Mouse (Mus musculus) MEL (cell line): ENCODE data around the gene Cmtm3. TPM values are rescaled to one million over a fixed set of nuclear protein-coding genes. Genes with fewer than 3 reads are reported as not detected.

Experiments
- DNase-seq: peaks from one replicate; pipeline ENCODE4 v3.0.0; 2011; ENCODE audit warnings: low read depth, low spot score
- H3K27ac ChIP-seq: 2 replicates; pipeline ENCODE4 v1.5.1; 2012; ENCODE audit warnings: low read depth, mild to moderate bottlenecking, control low read depth, low read length, moderate library complexity; ENCODE audit not compliant: control insufficient read depth
- H3K27me3 ChIP-seq, 2 experiments: fragments of 150-350 bp in 1 of 2; sonication (generic) in 1 of 2; 2 replicates each; pipeline ENCODE4 v1.6.1; 2012; ENCODE audit warnings: low read length in 2 of 2, mild to moderate bottlenecking in 2 of 2, improper control_type of control experiment in 1 of 2, moderate library complexity in 1 of 2; ENCODE audit not compliant: insufficient read depth in 2 of 2, control insufficient read depth in 1 of 2
- H3K36me3 ChIP-seq, 2 experiments: 2 replicates each; pipeline ENCODE4 v1.6.1; 2012 to 2014; ENCODE audit warnings: low read length in 2 of 2, improper control_type of control experiment in 1 of 2, inconsistent platforms in 1 of 2, mild to moderate bottlenecking in 1 of 2; ENCODE audit not compliant: insufficient read depth in 2 of 2, control insufficient read depth in 1 of 2
- H3K4me1 ChIP-seq, 2 experiments: fragments of 150-350 bp in 1 of 2; sonication (generic) in 1 of 2; 2 replicates each; pipeline ENCODE4 v1.6.1; 2012; ENCODE audit warnings: low read length in 2 of 2, improper control_type of control experiment in 1 of 2, mild to moderate bottlenecking in 1 of 2; ENCODE audit not compliant: insufficient read depth in 2 of 2, control insufficient read depth in 1 of 2
- H3K4me3 ChIP-seq, 2 experiments: fragments of 150-350 bp in 1 of 2; sonication (generic) in 1 of 2; 2 replicates each; pipeline ENCODE4 v1.5.1; 2012; ENCODE audit warnings: low read depth in 2 of 2, low read length in 2 of 2, mild to moderate bottlenecking in 2 of 2, moderate library complexity in 2 of 2, control low read depth in 1 of 2, improper control_type of control experiment in 1 of 2; ENCODE audit not compliant: control insufficient read depth in 1 of 2, insufficient read depth in 1 of 2
- H3K79me2 ChIP-seq: 2 replicates; pipeline ENCODE4 v1.6.1; 2012; ENCODE audit warnings: mild to moderate bottlenecking, low read length, moderate library complexity; ENCODE audit not compliant: control insufficient read depth, poor library complexity, insufficient read depth
- H3K9ac ChIP-seq: 2 replicates; pipeline ENCODE4 v1.6.1; 2012; ENCODE audit warnings: low read depth, mild to moderate bottlenecking, control low read depth, low read length, moderate library complexity; ENCODE audit not compliant: control insufficient read depth, poor library complexity, severe bottlenecking
- H3K9me3 ChIP-seq: fragments of 150-350 bp; sonication (generic); replicated peaks from 2 replicates; pipeline ENCODE4 v1.6.1; 2012; ENCODE audit warnings: mild to moderate bottlenecking, low read length, improper control_type of control experiment, moderate library complexity; ENCODE audit not compliant: insufficient read depth
- BHLHE40 ChIP-seq: IDR thresholded peaks from 2 replicates; pipeline ENCODE4 v1.6.1; 2012; ENCODE audit warnings: low read depth, mild to moderate bottlenecking, inconsistent platforms, low read length, improper control_type of control experiment, borderline replicate concordance
- CTCF ChIP-seq, 3 experiments: IDR thresholded peaks in 2 of 3; conservative IDR thresholded peaks in 1 of 3; 2 replicates each; pipeline ENCODE4 v1.5.1; 2011 to 2012; ENCODE audit warnings: low read length in 3 of 3, low read depth in 2 of 3, mild to moderate bottlenecking in 2 of 3, improper control_type of control experiment in 1 of 3, inconsistent platforms in 1 of 3, mixed read lengths in 1 of 3, moderate library complexity in 1 of 3; ENCODE audit not compliant: control insufficient read depth in 1 of 3, insufficient read depth in 1 of 3, poor library complexity in 1 of 3, severe bottlenecking in 1 of 3
- E2F4 ChIP-seq: IDR thresholded peaks from 2 replicates; pipeline ENCODE4 v1.6.1; 2011; ENCODE audit warnings: low read depth, low read length, improper control_type of control experiment, borderline replicate concordance
- ELF1 ChIP-seq: IDR thresholded peaks from 2 replicates; pipeline ENCODE4 v1.6.1; 2014; ENCODE audit warnings: low read depth, mild to moderate bottlenecking, inconsistent platforms, low read length, improper control_type of control experiment, moderate library complexity
- ETS1 ChIP-seq: IDR thresholded peaks from 2 replicates; pipeline ENCODE4 v1.6.1; 2012; ENCODE audit warnings: low read depth, mild to moderate bottlenecking, inconsistent platforms, low read length, improper control_type of control experiment, moderate library complexity
- GATA1 ChIP-seq: IDR thresholded peaks from 2 replicates; pipeline ENCODE4 v1.6.1; 2011; ENCODE audit warnings: low read depth, low read length, improper control_type of control experiment
- HCFC1 ChIP-seq: IDR thresholded peaks from 2 replicates; pipeline ENCODE4 v1.6.1; 2012; ENCODE audit warnings: low read depth, mild to moderate bottlenecking, inconsistent platforms, low read length, improper control_type of control experiment, moderate library complexity
- KAT2A ChIP-seq: conservative IDR thresholded peaks from 2 replicates; pipeline ENCODE4 v1.6.1; 2012; ENCODE audit warnings: low read depth, low read length, improper control_type of control experiment, inconsistent platforms
- MAFK ChIP-seq: IDR thresholded peaks from 2 replicates; pipeline ENCODE4 v1.6.1; 2011; ENCODE audit warnings: low read depth, mild to moderate bottlenecking, low read length, improper control_type of control experiment, borderline replicate concordance
- MAX ChIP-seq: IDR thresholded peaks from 2 replicates; pipeline ENCODE4 v1.6.1; 2011; ENCODE audit warnings: low read length, improper control_type of control experiment
- MAZ ChIP-seq: IDR thresholded peaks from 2 replicates; pipeline ENCODE4 v1.6.1; 2012; ENCODE audit warnings: low read depth, mild to moderate bottlenecking, inconsistent platforms, low read length, improper control_type of control experiment
- MXI1 ChIP-seq: IDR thresholded peaks from 2 replicates; pipeline ENCODE4 v1.6.1; 2011; ENCODE audit warnings: mild to moderate bottlenecking, low read depth, low read length, improper control_type of control experiment
- MYB ChIP-seq: IDR thresholded peaks from 2 replicates; pipeline ENCODE4 v1.6.1; 2011; ENCODE audit warnings: mild to moderate bottlenecking, low read depth, low read length, improper control_type of control experiment
- NELFE ChIP-seq: IDR thresholded peaks from 2 replicates; pipeline ENCODE4 v1.6.1; 2011; ENCODE audit warnings: low read depth, low read length, improper control_type of control experiment
- NRF1 ChIP-seq: IDR thresholded peaks from 2 replicates; pipeline ENCODE4 v1.6.1; 2014; ENCODE audit warnings: low read depth, mild to moderate bottlenecking, inconsistent platforms, low read length, improper control_type of control experiment, moderate library complexity; ENCODE audit not compliant: poor library complexity, insufficient read depth, severe bottlenecking
- POLR2AphosphoS2 ChIP-seq: IDR thresholded peaks from 2 replicates; pipeline ENCODE4 v1.6.1; 2011; ENCODE audit warnings: low read length, improper control_type of control experiment
- POLR2AphosphoS5 ChIP-seq: IDR thresholded peaks from 2 replicates; pipeline ENCODE4 v1.6.1; 2012; ENCODE audit warnings: low read depth, borderline replicate concordance, mild to moderate bottlenecking, inconsistent platforms, low read length, moderate library complexity, mixed read lengths
- RAD21 ChIP-seq: IDR thresholded peaks from 2 replicates; pipeline ENCODE4 v1.6.1; 2011; ENCODE audit warnings: mild to moderate bottlenecking, low read depth, low read length, improper control_type of control experiment
- RCOR1 ChIP-seq: IDR thresholded peaks from 2 replicates; pipeline ENCODE4 v1.6.1; 2012; ENCODE audit warnings: low read depth, mild to moderate bottlenecking, inconsistent platforms, low read length, improper control_type of control experiment
- SMC3 ChIP-seq: IDR thresholded peaks from 2 replicates; pipeline ENCODE4 v1.6.1; 2011; ENCODE audit warnings: low read depth, low read length, improper control_type of control experiment
- TAL1 ChIP-seq: IDR thresholded peaks from 2 replicates; pipeline ENCODE4 v1.6.1; 2012; ENCODE audit warnings: mild to moderate bottlenecking, inconsistent platforms, low read length, moderate library complexity, mixed read lengths
- TBP ChIP-seq: IDR thresholded peaks from 2 replicates; pipeline ENCODE4 v1.8.0; 2011; ENCODE audit warnings: low read depth, low read length, improper control_type of control experiment
- TCF12 ChIP-seq: IDR thresholded peaks from 2 replicates; pipeline ENCODE4 v1.6.1; 2014; ENCODE audit warnings: low read depth, mild to moderate bottlenecking, inconsistent platforms, low read length, improper control_type of control experiment, moderate library complexity
- UBTF ChIP-seq: IDR thresholded peaks from 2 replicates; pipeline ENCODE4 v1.6.1; 2012; ENCODE audit warnings: low read depth, mild to moderate bottlenecking, inconsistent platforms, low read length, improper control_type of control experiment, moderate library complexity, borderline replicate concordance; ENCODE audit not compliant: insufficient read depth
- USF1 ChIP-seq: IDR thresholded peaks from 2 replicates; pipeline ENCODE4 v1.6.1; 2014; ENCODE audit warnings: low read depth, mild to moderate bottlenecking, inconsistent platforms, low read length, improper control_type of control experiment, moderate library complexity
- USF2 ChIP-seq, 2 experiments: IDR thresholded peaks; 2 replicates each; pipeline ENCODE4 v1.6.1; 2011 to 2012; ENCODE audit warnings: improper control_type of control experiment in 2 of 2, low read length in 2 of 2, borderline replicate concordance in 1 of 2, inconsistent platforms in 1 of 2, low read depth in 1 of 2, mild to moderate bottlenecking in 1 of 2; ENCODE audit not compliant: insufficient read depth in 1 of 2
- ZC3H11A ChIP-seq: IDR thresholded peaks from 2 replicates; pipeline ENCODE4 v1.6.1; 2012; ENCODE audit warnings: low read depth, mild to moderate bottlenecking, inconsistent platforms, low read length, improper control_type of control experiment
- ZKSCAN1 ChIP-seq: IDR thresholded peaks from 2 replicates; pipeline ENCODE4 v1.6.1; 2012; ENCODE audit warnings: low read depth, mild to moderate bottlenecking, inconsistent platforms, low read length, improper control_type of control experiment, moderate library complexity
- ZMIZ1 ChIP-seq: IDR thresholded peaks from 2 replicates; pipeline ENCODE4 v1.6.1; 2012; ENCODE audit warnings: low read depth, mild to moderate bottlenecking, inconsistent platforms, low read length, improper control_type of control experiment, moderate library complexity
- polyA plus RNA-seq, 2 experiments: library from polyadenylated mRNA; stranded (reverse) in 1 of 2; unstranded in 1 of 2; fragments of >175 nt in 1 of 2; fragments of >200 nt in 1 of 2; gene quantifications; 2 replicates each; pipeline versions ENCODE4 v1.2.1 to v1.2.4; 2012; ENCODE audit warnings: low replicate concordance in 2 of 2, low read depth in 1 of 2; ENCODE audit not compliant: insufficient read length in 2 of 2, insufficient read depth in 1 of 2, missing spikeins in 1 of 2
- total RNA-seq: library from RNA; depleted of rRNA; stranded (reverse); fragments of 300-350 nt; gene quantifications from 2 replicates; pipeline ENCODE4 v1.2.3, GENCODE M21; 2012

The Cmtm3 gene
- total and polyA plus RNA-seq, 3 experiments = 17.9 to 56.3 TPM; not detected in 1

- H3K9me3 ChIP-seq = no peaks in the 10 kb centered on the region
- no peaks in the 10 kb centered on the region for H3K4me1 ChIP-seq
- no peak for DNase-seq
- no peak overlapping the region for H3K9ac ChIP-seq
- no peaks in the 10 kb centered on the region for H3K36me3 ChIP-seq
- no peak overlapping the region for H3K4me3 ChIP-seq
- no peak overlapping the region for H3K27ac ChIP-seq
- peaks cover 2% of the 10 kb centered on the region; the same call in 1 of the 2 replicates for H3K79me2 ChIP-seq
- H3K27me3 ChIP-seq = no peaks in the 10 kb centered on the region
- TF ChIP-seq MAFK (no peak), POLR2AphosphoS5 (no peak), MXI1 (no peak), ETS1 (no peak), MAX (no peak), NELFE (no peak), USF2 (IDR thresholded peaks at IDR 0.05; ENCODE audit: borderline replicate concordance in 1 of 2, insufficient read depth in 1 of 2, low read depth in 1 of 2, low read length in 2 of 2) (no peak), ZMIZ1 (no peak), MYB (no peak), TBP (no peak), KAT2A (no peak), E2F4 (no peak), HCFC1 (no peak), MAZ (no peak), POLR2AphosphoS2 (no peak), USF1 (no peak), ZC3H11A (no peak), CTCF (IDR thresholded peaks at IDR 0.05 in 2 of 3, conservative IDR thresholded peaks at IDR 0.05 in 1 of 3; ENCODE audit: control insufficient read depth in 1 of 3, insufficient read depth in 1 of 3, low read depth in 2 of 3, low read length in 3 of 3, poor library complexity in 1 of 3, severe bottlenecking in 1 of 3) (no peak)
Measured at GRCm38 (mm10) chr8:104374269-104374668, 35.1 kb downstream of the Cmtm3 start.

- no peaks in the 10 kb centered on the region for H3K27me3 ChIP-seq
- no peak for DNase-seq
- H3K9me3 ChIP-seq = no peaks in the 10 kb centered on the region
- H3K4me3 ChIP-seq = no peak overlapping the region
- H3K79me2 ChIP-seq = peaks cover 2% of the 10 kb centered on the region; the same call in 1 of the 2 replicates
- H3K4me1 ChIP-seq = no peaks in the 10 kb centered on the region
- no peak for TF ChIP-seq KAT2A
- TF ChIP-seq E2F4 = no peak
- TF ChIP-seq UBTF = no peak
- no peak for TF ChIP-seq BHLHE40
- TF ChIP-seq TCF12 = no peak
- no peak for TF ChIP-seq RCOR1
- TF ChIP-seq RAD21 = no peak
- no peak for TF ChIP-seq NRF1
- TF ChIP-seq ZKSCAN1 = no peak
- TF ChIP-seq NELFE = no peak
- no peak for TF ChIP-seq GATA1
- no peak for TF ChIP-seq MXI1
- no peak for TF ChIP-seq MAX
- TF ChIP-seq SMC3 = no peak
- TF ChIP-seq HCFC1 = no peak
- TF ChIP-seq MAFK = no peak
- no peak for TF ChIP-seq TAL1
- TF ChIP-seq ELF1 = no peak
- no peak overlapping the region for H3K9ac ChIP-seq
- no peaks in the 10 kb centered on the region for H3K36me3 ChIP-seq
- no peak overlapping the region for H3K27ac ChIP-seq
Measured at GRCm38 (mm10) chr8:104374864-104375846, 35.9 kb downstream of the Cmtm3 start.
